Mouse (Mus musculus): ENCODE results near the gene 4930502E18Rik. TPM values are rescaled to one million over a fixed set of nuclear protein-coding genes. Genes with fewer than 3 reads are reported as not detected.

The 4930502E18Rik gene
- polyA plus RNA-seq, 1 experiment from 2014 or later = 0.15 TPM

- ATAC-seq (ENCODE audit: low read depth) = peak; percentile 48; the same call in 1 of the 2 replicates
- peak overlapping the region; percentile 54; the same call in 1 of the 2 replicates for H3K4me2 ChIP-seq (ENCODE audit: low read depth, low read length)
- 24% methylated on average over 2 of the region's 2 CpGs for WGBS
- H3K9me3 ChIP-seq (ENCODE audit: control insufficient read depth, low read length) = no peaks in the 10 kb centered on the region
- no peaks in the 10 kb centered on the region for H3K4me1 ChIP-seq (ENCODE audit: control insufficient read depth, insufficient read depth, low read length)
- no peaks in the 10 kb centered on the region for H3K36me3 ChIP-seq (ENCODE audit: control insufficient read depth, insufficient read depth, low read length)
- H3K27ac ChIP-seq (ENCODE audit: low read depth, low read length) = no peak overlapping the region
- no peaks in the 10 kb centered on the region for H3K27me3 ChIP-seq (ENCODE audit: control insufficient read depth, insufficient read depth, low read length)
- no peak overlapping the region; the same call in 1 of the 2 replicates for H3K9ac ChIP-seq (replicated peaks; ENCODE audit: low read depth, low read length)
- peak overlapping the region; percentile 24 for H3K4me3 ChIP-seq (ENCODE audit: low read depth, low read length)
Measured at GRCm38 (mm10) chrX:53715942-53716322, 8.7 kb upstream of the 4930502E18Rik start.

DNA sequence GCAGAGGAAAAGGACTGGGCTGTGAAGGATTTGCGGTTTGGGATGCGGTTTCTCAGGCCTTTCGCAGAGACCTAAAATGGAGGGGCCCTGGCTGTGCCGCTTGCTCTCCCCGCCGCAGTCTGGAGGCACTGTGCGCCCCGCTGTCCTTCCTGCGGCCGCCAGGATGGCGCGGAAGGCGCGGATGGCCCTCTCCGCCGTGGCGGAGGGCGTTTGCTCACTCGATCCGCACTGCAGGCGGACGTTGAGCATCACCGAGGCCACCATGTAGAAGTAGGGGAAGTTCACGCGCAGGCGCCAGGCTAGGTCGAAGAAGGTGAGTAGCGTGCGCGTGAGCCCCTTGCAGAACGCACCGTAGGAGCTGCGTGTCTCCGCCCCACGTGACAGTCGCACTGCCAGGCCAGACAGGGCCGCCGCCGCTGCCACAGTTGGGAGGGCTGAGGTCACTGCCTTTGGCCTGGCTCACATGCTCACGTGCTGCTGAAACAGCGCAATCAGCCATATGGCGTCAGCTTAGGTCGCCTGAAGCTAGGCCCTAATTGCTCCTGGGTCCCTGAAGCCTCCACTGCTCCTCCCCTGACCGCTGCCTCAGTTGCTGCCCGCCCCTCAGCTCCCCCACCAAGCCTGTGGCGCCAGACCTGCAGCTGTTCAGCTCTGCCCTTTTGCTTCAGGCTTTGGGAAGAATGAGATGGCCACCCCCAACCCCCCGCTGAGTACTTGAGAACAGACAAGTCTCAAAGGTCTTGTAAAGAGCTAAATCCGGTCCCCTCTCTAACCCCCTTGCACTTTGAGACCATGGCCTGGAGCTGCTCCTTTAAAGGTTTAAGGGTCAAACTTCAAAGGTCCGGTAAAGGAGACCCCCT is 8.1 kb upstream of the 4930502E18Rik start:
- peak overlapping the region; percentile 41; the same call in 1 of the 2 replicates for H3K9ac ChIP-seq (replicated peaks; ENCODE audit: low read depth, low read length)
- WGBS = 15% methylated on average over 43 of the region's 49 CpGs
- peak overlapping the region; percentile 24 for H3K4me3 ChIP-seq (ENCODE audit: low read depth, low read length)
- H3K27ac ChIP-seq (ENCODE audit: low read depth, low read length) = no peak overlapping the region
- no peaks in the 10 kb centered on the region for H3K36me3 ChIP-seq (ENCODE audit: control insufficient read depth, insufficient read depth, low read length)
- ATAC-seq (ENCODE audit: low read depth) = peak; percentile 94
- H3K27me3 ChIP-seq (ENCODE audit: control insufficient read depth, insufficient read depth, low read length) = no peaks in the 10 kb centered on the region
- peak overlapping the region; percentile 54 for H3K4me2 ChIP-seq (ENCODE audit: low read depth, low read length)
- H3K4me1 ChIP-seq (ENCODE audit: control insufficient read depth, insufficient read depth, low read length) = no peaks in the 10 kb centered on the region
- H3K9me3 ChIP-seq (ENCODE audit: control insufficient read depth, low read length) = no peaks in the 10 kb centered on the region

DNA sequence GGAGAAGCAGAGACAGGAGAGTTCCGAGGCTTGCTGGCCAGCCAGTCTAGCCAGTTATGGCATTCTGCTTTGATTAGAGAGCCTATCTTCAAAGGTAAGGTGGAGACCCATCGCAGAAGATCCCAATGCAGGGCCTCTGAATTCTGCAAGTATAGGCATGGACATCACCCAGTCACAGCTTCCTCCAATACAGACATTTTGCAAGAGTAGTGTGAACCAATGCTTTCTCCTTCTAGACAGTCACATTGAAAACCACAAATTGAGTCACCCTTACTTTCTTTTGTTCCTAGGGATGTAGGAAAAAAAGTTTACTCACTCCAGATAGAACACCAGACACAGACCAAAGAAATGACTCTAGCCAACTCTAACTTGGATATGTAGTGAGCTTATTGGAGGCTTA is 4.3 kb downstream of the 4930502E18Rik start:
- no peaks in the 10 kb centered on the region for H3K4me1 ChIP-seq (ENCODE audit: control insufficient read depth, insufficient read depth, low read length)
- H3K9ac ChIP-seq (replicated peaks; ENCODE audit: low read depth, low read length) = no peak overlapping the region
- no peak overlapping the region for H3K4me2 ChIP-seq (ENCODE audit: low read depth, low read length)
- no peaks in the 10 kb centered on the region for H3K36me3 ChIP-seq (ENCODE audit: control insufficient read depth, insufficient read depth, low read length)
- WGBS = 80% methylated on average over 2 of the region's 2 CpGs
- H3K4me3 ChIP-seq (ENCODE audit: low read depth, low read length) = no peak overlapping the region
- H3K9me3 ChIP-seq (ENCODE audit: control insufficient read depth, low read length) = no peaks in the 10 kb centered on the region
- no peak overlapping the region for H3K27ac ChIP-seq (ENCODE audit: low read depth, low read length)
- ATAC-seq (ENCODE audit: low read depth) = no peak
- no peaks in the 10 kb centered on the region for H3K27me3 ChIP-seq (ENCODE audit: control insufficient read depth, insufficient read depth, low read length)

DNA sequence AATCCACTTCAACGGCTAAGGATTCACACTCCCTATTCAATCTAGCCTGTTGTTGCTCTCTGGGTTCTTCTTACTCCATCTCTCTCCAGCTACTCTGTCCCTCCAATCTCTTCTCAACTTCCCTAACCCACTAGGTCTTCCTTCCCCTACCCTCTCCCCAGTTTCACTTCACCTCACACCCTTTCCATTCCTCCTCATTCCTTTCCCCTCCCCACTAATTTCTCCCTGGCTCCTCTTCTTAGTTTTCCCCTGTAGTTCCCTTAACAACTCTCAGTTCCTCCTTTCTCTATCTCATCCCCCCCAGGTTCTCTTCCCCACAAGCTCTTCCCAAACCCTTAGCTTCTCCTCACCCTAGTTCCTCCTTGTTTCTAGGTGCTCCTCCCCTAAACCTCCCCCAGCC is 28.2 kb downstream of the 4930502E18Rik start:
- no peak overlapping the region for H3K27ac ChIP-seq (ENCODE audit: low read depth, low read length)
- H3K4me1 ChIP-seq (ENCODE audit: control insufficient read depth, insufficient read depth, low read length) = no peaks in the 10 kb centered on the region
- WGBS = 80% methylated on average over 1 of the region's 1 CpGs
- H3K9me3 ChIP-seq (ENCODE audit: control insufficient read depth, low read length) = no peaks in the 10 kb centered on the region
- no peak overlapping the region for H3K9ac ChIP-seq (replicated peaks; ENCODE audit: low read depth, low read length)
- no peaks in the 10 kb centered on the region for H3K27me3 ChIP-seq (ENCODE audit: control insufficient read depth, insufficient read depth, low read length)
- no peaks in the 10 kb centered on the region for H3K36me3 ChIP-seq (ENCODE audit: control insufficient read depth, insufficient read depth, low read length)
- ATAC-seq (ENCODE audit: low read depth) = no peak
- H3K4me2 ChIP-seq (ENCODE audit: low read depth, low read length) = no peak overlapping the region
- no peak overlapping the region for H3K4me3 ChIP-seq (ENCODE audit: low read depth, low read length)

DNA sequence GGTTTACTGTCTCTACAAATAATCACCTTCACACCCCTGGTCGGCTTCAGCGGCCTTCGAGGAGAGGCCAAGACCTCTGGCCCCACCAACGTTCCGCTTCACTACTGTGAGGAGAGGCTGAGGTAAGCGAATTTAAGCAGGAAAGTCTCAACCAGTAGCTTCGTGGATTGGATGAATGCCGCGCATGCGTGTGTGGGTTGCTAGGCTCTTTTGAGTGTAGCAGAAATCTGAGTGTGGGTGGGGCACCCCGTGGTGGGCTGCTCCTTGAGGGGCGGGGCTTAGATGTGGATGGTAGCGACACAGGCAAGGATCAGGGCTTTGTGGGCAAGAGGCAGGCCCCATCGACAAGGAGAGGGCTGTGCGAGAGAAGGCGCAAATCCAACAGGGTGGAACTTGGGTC is 33.1 kb downstream of the 4930502E18Rik start, which contains the start of gene 1700013H16Rik:
1700013H16Rik (minus strand) TSS at position 96 of the 400 bp plus-strand sequence.
- H3K27ac ChIP-seq (ENCODE audit: low read depth, low read length) = no peak within 1 kb of the TSS
- H3K9me3 ChIP-seq (ENCODE audit: control insufficient read depth, low read length) = no peaks in the 10 kb centered on the region
- H3K27me3 ChIP-seq (ENCODE audit: control insufficient read depth, insufficient read depth, low read length) = no peaks in the 10 kb centered on the region
- 92% methylated on average over 16 of the region's 16 CpGs for WGBS
- H3K4me1 ChIP-seq (ENCODE audit: control insufficient read depth, insufficient read depth, low read length) = no peaks in the 10 kb centered on the region
- H3K9ac ChIP-seq (replicated peaks; ENCODE audit: low read depth, low read length) = no peak within 1 kb of the TSS
- no peaks in the 10 kb centered on the region for H3K36me3 ChIP-seq (ENCODE audit: control insufficient read depth, insufficient read depth, low read length)
- ATAC-seq (ENCODE audit: low read depth) = no peak
- H3K4me3 ChIP-seq (ENCODE audit: low read depth, low read length) = no peak within 1 kb of the TSS
- no peak within 1 kb of the TSS for H3K4me2 ChIP-seq (ENCODE audit: low read depth, low read length)

DNA sequence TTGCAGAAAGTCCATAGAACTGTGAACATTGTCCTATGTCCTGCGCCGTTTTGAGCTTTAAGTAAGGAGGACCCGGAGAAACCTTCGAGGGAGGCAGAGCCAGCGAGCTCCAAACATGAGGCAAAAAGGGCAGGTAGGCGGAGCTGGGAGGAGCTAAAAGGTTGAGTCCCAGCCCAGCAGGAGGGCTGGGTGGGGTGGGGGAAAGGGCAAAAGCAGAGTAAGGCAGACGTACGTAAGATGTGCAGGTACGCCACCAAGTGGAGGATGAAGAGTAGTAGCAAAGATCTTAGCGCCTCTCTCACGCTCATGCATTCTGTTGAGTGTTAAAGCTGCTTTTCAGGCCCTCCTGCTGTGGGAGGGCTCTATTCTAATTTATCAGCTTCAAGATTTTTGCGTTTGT is 51.6 kb downstream of the 4930502E18Rik start, which contains the start of gene Zfp36l3:
Zfp36l3 (minus strand) TSS at position 119 of the 400 bp plus-strand sequence.
- Histone ChIP-seq H3K4me2 (ENCODE audit: low read depth, low read length) (no peak within 1 kb of the TSS), H3K4me1 (ENCODE audit: control insufficient read depth, insufficient read depth, low read length) (no peaks in the 10 kb centered on the region)
- WGBS = 92% methylated on average over 12 of the region's 12 CpGs

More for the DNA sequence above, 51.6 kb downstream of the 4930502E18Rik start, which contains the start of gene Zfp36l3:
- H3K27ac ChIP-seq (ENCODE audit: low read depth, low read length) = no peak within 1 kb of the TSS
- no peaks in the 10 kb centered on the region for H3K36me3 ChIP-seq (ENCODE audit: control insufficient read depth, insufficient read depth, low read length)
- no peak within 1 kb of the TSS for H3K4me3 ChIP-seq (ENCODE audit: low read depth, low read length)
- no peak within 1 kb of the TSS for H3K9ac ChIP-seq (replicated peaks; ENCODE audit: low read depth, low read length)
- ATAC-seq (ENCODE audit: low read depth) = no peak
- H3K9me3 ChIP-seq (ENCODE audit: control insufficient read depth, low read length) = no peaks in the 10 kb centered on the region
- no peaks in the 10 kb centered on the region for H3K27me3 ChIP-seq (ENCODE audit: control insufficient read depth, insufficient read depth, low read length)

Other genes starting within 250 kb of the 4930502E18Rik start
- gene Rtl8c, start 116.8 kb upstream of the 4930502E18Rik start, polyA plus RNA-seq (2014; fragmentation: Nextera tagmentation; extraction: Ambion mirVana) = 249 and 295 TPM in 2 replicates
- 0.59 TPM in 1 of 2 replicates, not detected in the other for gene Gm14597, start 115.8 kb upstream of the 4930502E18Rik start, polyA plus RNA-seq (2014; fragmentation: Nextera tagmentation; extraction: Ambion mirVana)
- gene Rtl8a, start 81.1 kb upstream of the 4930502E18Rik start, polyA plus RNA-seq (2014; fragmentation: Nextera tagmentation; extraction: Ambion mirVana) = 237 and 276 TPM in 2 replicates
- gene Rtl8b, start 54.4 kb upstream of the 4930502E18Rik start, polyA plus RNA-seq (2014; fragmentation: Nextera tagmentation; extraction: Ambion mirVana) = 179 and 190 TPM in 2 replicates
- gene 1700013H16Rik, start 33.0 kb downstream of the 4930502E18Rik start, polyA plus RNA-seq (2014; fragmentation: Nextera tagmentation; extraction: Ambion mirVana) = not detected in 2 replicates
- gene Zfp36l3, start 51.6 kb downstream of the 4930502E18Rik start, polyA plus RNA-seq (2014; fragmentation: Nextera tagmentation; extraction: Ambion mirVana) = not detected in 2 replicates
- gene Xlr, start 72.9 kb downstream of the 4930502E18Rik start, polyA plus RNA-seq (2014; fragmentation: Nextera tagmentation; extraction: Ambion mirVana) = 0.35 and 0.75 TPM in 2 replicates

All from neural tube, embryonic 14.5 days (tissue).